Mouse (Mus musculus): ENCODE results near the gene Ifih1.

GRCm38 (mm10) chr2:62646671-62647289 lies 725 bp upstream of the Ifih1 start:
- no peak for TF ChIP-seq CTCF (IDR thresholded peaks at IDR 0.05; ENCODE audit: extremely low read depth, insufficient read length, insufficient replicate concordance, low read depth, low read length)
- no peak for TF ChIP-seq POLR2A (IDR thresholded peaks at IDR 0.05; ENCODE audit: low read depth, low read length)
